Mouse (Mus musculus) lung, adult 2 months (tissue): ENCODE data around the gene Ltc4s.

Experiments used
- CTCF ChIP-seq: fragments of 200-500 bp; IDR thresholded peaks from 2 replicates; pipeline ENCODE4 v1.5.1; 2011; ENCODE audit warnings: mild to moderate bottlenecking, low read length, control low read depth; ENCODE audit not compliant: insufficient read depth
- POLR2A ChIP-seq: fragments of 200-500 bp; IDR thresholded peaks from 2 replicates; pipeline ENCODE4 v1.6.1; 2011; ENCODE audit warnings: low read depth, mild to moderate bottlenecking, control low read depth, low read length, borderline replicate concordance; ENCODE audit errors: extremely low read depth

DNA sequence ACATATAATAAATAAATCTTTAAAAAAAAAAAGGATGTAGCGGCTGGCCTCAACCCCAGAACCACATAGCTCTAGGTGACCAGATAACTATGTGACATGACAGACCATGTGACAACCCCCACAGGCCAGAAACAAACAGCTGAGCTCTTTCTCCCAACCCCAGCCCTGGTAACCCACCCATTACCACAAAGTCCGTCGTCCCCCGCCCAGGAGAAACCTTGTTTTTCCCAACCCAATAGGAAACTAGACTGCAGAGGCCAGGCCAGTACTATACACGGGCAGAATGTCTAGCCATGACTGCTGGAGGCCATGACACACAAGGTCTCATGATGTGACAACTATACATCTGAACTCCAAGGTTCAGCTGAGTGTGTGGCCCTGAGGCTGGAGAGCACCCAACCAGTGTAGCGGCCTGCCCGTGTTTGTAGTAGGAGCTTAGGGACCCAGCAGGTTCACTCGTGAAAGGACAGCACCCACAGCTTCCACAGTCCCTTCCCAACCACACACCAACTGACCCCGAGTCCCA lies 35.1 kb downstream of the Ltc4s start:
- TF ChIP-seq CTCF (no peak), POLR2A (no peak)
